Mouse (Mus musculus) E14TG2a.4 (cell line): Measurements from ENCODE around the gene Cox6b1.

Source experiments
- H3K27me3 ChIP-seq: 2 replicates; pipeline ENCODE4 v1.6.1; 2014; ENCODE audit warnings: low read length, control low read depth; ENCODE audit not compliant: insufficient read depth
- H3K36me3 ChIP-seq: 2 replicates; pipeline ENCODE4 v1.6.1; 2014; ENCODE audit warnings: low read length, control low read depth; ENCODE audit not compliant: insufficient read depth
- H3K4me1 ChIP-seq: replicated peaks from 2 replicates; pipeline ENCODE4 v1.6.1; 2014; ENCODE audit warnings: low read depth, low read length, control low read depth
- H3K4me3 ChIP-seq: replicated peaks from 2 replicates; pipeline ENCODE4 v1.5.1; 2014; ENCODE audit warnings: mild to moderate bottlenecking, low read length
- H3K9me3 ChIP-seq: 2 replicates; pipeline ENCODE4 v1.6.1; 2014; ENCODE audit warnings: low read length, control low read depth
- CTCF ChIP-seq: conservative IDR thresholded peaks from 2 replicates; pipeline ENCODE4 v1.5.1; 2014; ENCODE audit warnings: low read length
- NANOG ChIP-seq: IDR thresholded peaks from 2 replicates; pipeline ENCODE4 v1.6.1; 2014; ENCODE audit warnings: borderline replicate concordance, low read length, mixed read lengths
- POU5F1 ChIP-seq: IDR thresholded peaks from 2 replicates; pipeline ENCODE4 v1.6.1; 2014; ENCODE audit warnings: low read length, borderline replicate concordance

The Cox6b1 gene

DNA sequence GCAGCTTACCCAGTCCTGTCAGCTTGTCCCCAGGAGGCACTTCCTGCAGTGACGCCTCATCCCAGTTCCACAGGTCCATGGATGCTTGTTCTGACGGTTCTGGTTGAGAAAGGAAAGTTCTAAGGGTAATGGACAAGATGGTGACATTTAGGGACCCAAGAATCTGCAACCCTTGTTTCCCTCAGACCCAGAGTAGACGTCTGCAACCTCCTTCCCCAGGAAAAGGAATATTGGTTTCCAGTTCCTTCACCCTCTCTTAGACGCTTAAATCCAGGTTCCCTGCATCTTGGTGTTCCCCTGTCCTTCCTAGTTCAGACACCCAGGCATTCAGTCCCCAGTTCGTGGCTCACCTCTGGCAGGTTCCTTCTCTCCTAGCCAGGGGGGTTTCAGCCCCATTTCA, 9.8 kb upstream of the Cox6b1 start, which contains the start of gene Etv2:
Etv2 (minus strand) TSS at position 101 of the 400 bp plus-strand sequence.
- Histone ChIP-seq H3K9me3 (no peaks in the 10 kb centered on the region), H3K4me3 (peak within 1 kb of the TSS; percentile 66), H3K4me1 (peaks cover 62% of the 10 kb centered on the region), H3K27me3 (peaks cover 53% of the 10 kb centered on the region), H3K36me3 (peaks cover 12% of the 10 kb centered on the region)
- TF ChIP-seq NANOG (no peak), POU5F1 (no peak), CTCF (no peak)

DNA sequence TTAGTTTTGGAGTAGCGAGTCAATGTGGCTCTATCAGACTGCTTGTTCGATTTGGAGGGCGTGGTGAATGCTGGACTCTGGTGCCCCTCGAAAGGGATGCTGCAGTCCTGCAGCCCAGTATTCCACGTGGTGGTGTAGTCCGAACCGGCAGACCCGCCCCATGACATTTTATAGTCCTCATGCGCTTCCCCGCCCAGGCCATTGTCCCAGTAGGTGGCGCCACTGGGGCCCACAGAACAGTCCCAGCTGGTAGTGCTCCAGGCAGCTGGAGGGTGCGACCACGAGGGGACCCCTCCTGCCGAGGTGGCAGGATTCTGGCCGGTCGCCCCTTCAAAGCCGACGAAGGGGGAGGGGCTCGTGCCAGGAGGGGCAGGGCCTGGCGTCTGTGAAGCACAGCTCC, 8.7 kb upstream of the Cox6b1 start:
- Histone ChIP-seq H3K4me1 (peaks cover 53% of the 10 kb centered on the region), H3K36me3 (peaks cover 2% of the 10 kb centered on the region; the same call in 1 of the 2 replicates), H3K9me3 (no peaks in the 10 kb centered on the region), H3K27me3 (peaks cover 53% of the 10 kb centered on the region), H3K4me3 (peak overlapping the region; percentile 66)
- no peak for TF ChIP-seq POU5F1
- peak; percentile 72 for TF ChIP-seq CTCF

DNA sequence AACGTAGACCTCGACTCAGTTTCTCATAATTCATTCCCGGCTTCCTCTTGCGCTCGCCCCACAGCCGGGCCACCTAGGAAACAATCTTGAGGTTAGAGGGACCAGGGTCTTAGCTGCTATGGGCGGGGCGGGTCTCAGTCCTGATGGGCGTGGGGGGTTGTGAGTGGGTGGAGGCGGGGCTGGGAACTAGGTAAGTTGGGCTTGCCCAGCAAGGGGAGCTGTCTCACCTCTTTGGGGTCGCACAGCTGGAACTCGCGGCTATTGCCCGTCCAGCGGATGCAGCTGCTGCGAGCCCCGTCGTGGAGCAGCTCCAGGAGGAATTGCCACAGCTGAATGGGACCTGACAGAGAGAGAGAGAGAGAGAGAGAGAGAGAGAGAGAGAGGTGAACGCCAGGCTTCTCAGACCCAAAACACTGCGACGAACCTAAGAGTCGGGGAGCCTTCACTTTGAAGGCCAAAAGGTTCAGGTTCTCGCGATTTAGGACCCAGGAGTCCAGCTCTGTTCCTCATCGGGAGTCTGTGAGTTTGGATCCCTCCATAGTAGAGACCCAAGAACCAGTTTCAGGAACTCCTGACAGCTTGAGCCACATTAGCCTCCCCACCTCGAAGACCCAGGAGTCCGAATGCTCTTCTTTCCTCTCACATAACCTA, 7.9 kb upstream of the Cox6b1 start:
- Histone ChIP-seq H3K27me3 (peaks cover 53% of the 10 kb centered on the region), H3K36me3 (no peaks in the 10 kb centered on the region), H3K4me3 (peak overlapping the region; percentile 66), H3K9me3 (no peaks in the 10 kb centered on the region), H3K4me1 (peaks cover 46% of the 10 kb centered on the region)
- no peak for TF ChIP-seq POU5F1

DNA sequence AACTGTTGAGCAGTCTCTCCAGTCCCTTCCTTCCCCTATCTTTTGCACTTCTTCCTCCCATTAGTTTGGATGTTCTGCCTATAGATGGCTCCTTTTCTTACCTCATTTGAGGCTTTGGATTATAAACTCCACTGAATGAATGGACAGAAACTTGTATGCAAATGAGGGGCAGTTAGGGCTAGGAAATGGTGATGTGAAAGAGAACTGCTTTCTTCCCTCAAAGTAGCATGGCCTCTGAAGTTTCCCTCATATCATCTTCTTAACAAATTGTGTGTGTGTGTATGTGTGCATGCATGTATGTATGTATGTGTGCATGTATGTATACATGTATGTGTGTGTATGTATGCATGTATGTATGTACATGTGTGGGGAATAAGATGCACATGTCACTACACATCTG, 3.1 kb upstream of the Cox6b1 start:
- H3K27me3 ChIP-seq: peaks cover 26% of the 10 kb centered on the region
- no peak overlapping the region for H3K4me3 ChIP-seq
- TF ChIP-seq POU5F1: no peak
- TF ChIP-seq CTCF: no peak
- no peak for TF ChIP-seq NANOG

DNA sequence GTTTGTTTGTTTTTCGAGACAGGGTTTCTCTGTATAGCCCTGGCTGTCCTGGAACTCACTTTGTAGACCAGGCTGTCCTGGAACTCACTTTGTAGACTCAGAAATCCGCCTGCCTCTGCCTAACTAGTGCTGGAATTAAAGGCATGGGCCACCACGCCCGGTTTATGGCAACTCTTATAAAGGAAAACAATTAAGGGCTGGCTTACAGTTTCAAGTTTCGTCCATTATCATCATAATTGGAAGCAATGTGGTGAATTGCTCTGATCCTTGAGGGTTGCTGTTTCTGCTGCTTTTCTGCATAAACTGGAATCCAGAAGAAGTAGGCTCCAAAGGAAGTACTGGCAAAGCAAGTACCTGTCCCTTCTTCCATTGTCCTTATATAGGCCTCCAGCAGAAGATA, 696 bp upstream of the Cox6b1 start:
- peak overlapping the region; percentile 96 for H3K4me3 ChIP-seq
- H3K36me3 ChIP-seq: peaks cover 31% of the 10 kb centered on the region
- TF ChIP-seq CTCF (no peak; the same call in 1 of the 2 replicates), NANOG (peak; percentile 23; the same call in 1 of the 2 replicates)
- H3K27me3 ChIP-seq: peaks cover 3% of the 10 kb centered on the region
- H3K9me3 ChIP-seq: no peaks in the 10 kb centered on the region
- H3K4me1 ChIP-seq: peaks cover 47% of the 10 kb centered on the region

More for the DNA sequence above, 3.1 kb upstream of the Cox6b1 start:
- H3K4me1 ChIP-seq: peaks cover 40% of the 10 kb centered on the region
- peaks cover 9% of the 10 kb centered on the region for H3K36me3 ChIP-seq
- H3K9me3 ChIP-seq: no peaks in the 10 kb centered on the region

DNA sequence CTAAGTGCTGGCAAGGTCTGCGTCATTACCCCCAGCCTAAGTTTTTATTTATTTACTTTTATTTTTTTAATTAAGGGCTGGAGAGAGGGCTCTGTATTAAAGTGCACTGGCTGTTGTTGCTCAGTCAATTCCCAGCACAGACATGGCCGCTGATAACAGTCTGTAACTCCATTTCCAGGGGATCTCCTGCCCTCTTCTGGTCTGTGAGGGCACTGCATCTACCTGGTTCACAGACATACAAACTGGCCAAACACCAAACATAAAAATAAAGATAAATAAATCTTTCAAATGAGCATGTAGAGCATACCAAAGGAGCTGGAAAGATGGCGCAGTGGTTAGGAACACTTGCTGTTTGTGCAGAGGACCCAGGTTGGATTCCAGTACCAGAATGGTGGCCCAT, 6.7 kb downstream of the Cox6b1 start:
- peaks cover 76% of the 10 kb centered on the region for H3K4me1 ChIP-seq
- no peak for TF ChIP-seq NANOG
- peak; percentile 96 for TF ChIP-seq CTCF
- H3K4me3 ChIP-seq: no peak overlapping the region
- H3K9me3 ChIP-seq: 0 out of 2 replicates have a peak, but pooled peaks cover 4% of the 10 kb centered on the region
- peaks cover 71% of the 10 kb centered on the region for H3K36me3 ChIP-seq
- H3K27me3 ChIP-seq: no peaks in the 10 kb centered on the region

DNA sequence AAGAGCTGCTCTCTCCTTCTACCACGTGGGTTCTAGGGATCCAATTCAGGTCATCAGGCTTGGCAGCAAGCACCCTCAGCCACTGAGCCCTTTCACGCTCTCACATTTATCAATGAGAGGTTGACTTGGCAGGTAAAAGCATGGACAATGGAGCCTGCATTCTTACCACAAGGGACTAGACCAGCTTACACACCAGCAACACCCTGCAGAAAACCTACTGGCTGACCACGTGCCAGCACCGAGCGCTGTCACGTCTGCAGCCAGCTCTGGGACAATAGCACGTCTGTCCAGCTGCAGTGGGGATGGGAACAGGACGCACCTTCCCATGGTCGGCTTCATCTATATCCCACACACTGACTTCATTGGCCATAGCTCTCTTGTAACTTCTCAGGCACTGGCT, 7.3 kb downstream of the Cox6b1 start:
- H3K9me3 ChIP-seq: 0 out of 2 replicates have a peak, but pooled peaks cover 4% of the 10 kb centered on the region
- H3K4me1 ChIP-seq: peaks cover 73% of the 10 kb centered on the region
- no peaks in the 10 kb centered on the region for H3K27me3 ChIP-seq
- TF ChIP-seq POU5F1: no peak
- TF ChIP-seq NANOG: no peak
- TF ChIP-seq CTCF: no peak
- peaks cover 65% of the 10 kb centered on the region for H3K36me3 ChIP-seq
- no peak overlapping the region for H3K4me3 ChIP-seq

DNA sequence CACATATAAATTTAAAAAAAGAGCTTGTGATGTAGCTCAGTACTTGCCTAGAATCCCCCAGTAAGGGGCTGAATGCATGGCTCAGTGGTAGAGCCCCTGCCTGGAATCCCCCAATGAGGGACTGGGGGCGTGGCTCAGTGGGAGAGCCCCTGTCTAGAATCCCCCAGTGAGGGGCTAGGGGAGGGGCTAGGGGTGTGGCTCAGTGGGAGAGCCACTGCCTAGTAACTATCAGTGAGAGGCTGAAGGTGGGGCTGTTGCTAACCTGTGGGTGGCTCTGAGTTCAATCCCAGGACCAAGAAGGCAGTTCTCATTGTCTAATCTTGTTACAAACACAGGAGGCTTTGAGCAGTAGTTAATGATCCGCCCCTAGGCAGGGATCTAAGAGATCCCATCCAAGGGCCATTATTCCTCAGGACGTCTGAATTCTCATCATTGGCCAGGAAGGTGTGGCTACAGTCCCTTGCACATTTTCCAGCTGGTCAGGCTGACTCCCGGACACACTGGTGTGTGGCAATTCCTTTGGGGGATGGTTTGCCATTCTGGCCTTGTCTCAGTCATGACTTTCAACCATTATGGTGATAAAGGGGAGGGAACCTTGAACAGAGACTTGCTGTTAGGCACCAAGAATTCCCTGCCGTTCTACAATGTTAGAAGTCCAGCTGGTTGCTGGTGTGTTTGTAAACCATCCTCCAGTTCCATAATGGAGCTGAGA, 10.7 kb downstream of the Cox6b1 start:
- no peak for TF ChIP-seq NANOG
- TF ChIP-seq POU5F1: no peak
- no peak for TF ChIP-seq CTCF
- peaks cover 63% of the 10 kb centered on the region for H3K4me1 ChIP-seq
- H3K27me3 ChIP-seq: peaks cover 5% of the 10 kb centered on the region; the same call in 1 of the 2 replicates
- 0 out of 2 replicates have a peak, but pooled peaks cover 4% of the 10 kb centered on the region for H3K9me3 ChIP-seq
- H3K36me3 ChIP-seq: peaks cover 37% of the 10 kb centered on the region
- H3K4me3 ChIP-seq: no peak overlapping the region

DNA sequence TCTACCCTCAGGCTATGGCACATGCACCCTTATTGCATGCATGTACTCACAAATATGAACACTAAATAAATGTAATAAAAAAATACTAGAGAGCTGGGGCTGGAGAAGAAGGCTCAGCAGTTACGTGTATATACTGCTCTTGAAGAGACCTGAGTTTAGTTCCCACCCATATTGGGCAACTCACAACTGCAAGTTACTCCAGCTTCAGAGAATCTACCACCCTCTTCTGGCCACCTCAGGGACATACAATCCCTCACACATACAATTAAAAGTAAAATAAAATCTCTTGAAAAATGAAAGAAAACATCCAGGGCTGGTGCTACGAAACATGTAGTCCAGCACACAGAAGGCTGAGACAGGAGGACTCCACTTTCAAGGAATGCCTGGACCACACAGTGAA, 11.5 kb downstream of the Cox6b1 start:
- TF ChIP-seq POU5F1: no peak
- peak; percentile 18; the same call in 1 of the 2 replicates for TF ChIP-seq CTCF
- no peak for TF ChIP-seq NANOG
- Histone ChIP-seq H3K4me1 (peaks cover 66% of the 10 kb centered on the region), H3K4me3 (no peak overlapping the region), H3K9me3 (0 out of 2 replicates have a peak, but pooled peaks cover 4% of the 10 kb centered on the region), H3K36me3 (peaks cover 36% of the 10 kb centered on the region), H3K27me3 (peaks cover 5% of the 10 kb centered on the region; the same call in 1 of the 2 replicates)
